Mouse (Mus musculus) kidney, postnatal 14 days (tissue): ENCODE data around the gene Cdh12.

Experiments used
- DNase-seq: peaks from one replicate; pipeline ENCODE4 v3.0.0; 2022; ENCODE audit warnings: mixed read lengths

The Cdh12 gene

GRCm38 (mm10) chr15:20711859-20712258, 262.8 kb downstream of the Cdh12 start:
- no peak for DNase-seq

- DNase-seq, result no peak
Observed at GRCm38 (mm10) chr15:20772289-20772688, 323.2 kb downstream of the Cdh12 start.

- no peak for DNase-seq
Observed at GRCm38 (mm10) chr15:20773423-20773822, 324.4 kb downstream of the Cdh12 start.

- DNase-seq, result no peak
Observed at GRCm38 (mm10) chr15:20796999-20797398, 347.9 kb downstream of the Cdh12 start.

- no peak for DNase-seq
Observed at GRCm38 (mm10) chr15:20798541-20798940, 349.5 kb downstream of the Cdh12 start.

GRCm38 (mm10) chr15:20835887-20836286, 386.8 kb downstream of the Cdh12 start:
- DNase-seq, result no peak

GRCm38 (mm10) chr15:20836991-20837390, 387.9 kb downstream of the Cdh12 start:
- no peak for DNase-seq

GRCm38 (mm10) chr15:20841479-20841878, 392.4 kb downstream of the Cdh12 start:
- DNase-seq, result no peak

GRCm38 (mm10) chr15:20863076-20863475, 414.0 kb downstream of the Cdh12 start:
- no peak for DNase-seq

GRCm38 (mm10) chr15:20872518-20872917, 423.5 kb downstream of the Cdh12 start:
- no peak for DNase-seq

- DNase-seq, result no peak
Observed at GRCm38 (mm10) chr15:20876993-20877392, 427.9 kb downstream of the Cdh12 start.

GRCm38 (mm10) chr15:20893471-20893870, 444.4 kb downstream of the Cdh12 start:
- DNase-seq, result no peak

- DNase-seq, result no peak
Observed at GRCm38 (mm10) chr15:20902568-20902967, 453.5 kb downstream of the Cdh12 start.

- DNase-seq, result no peak
Observed at GRCm38 (mm10) chr15:20928221-20928620, 479.2 kb downstream of the Cdh12 start.

GRCm38 (mm10) chr15:20944000-20944399, 494.9 kb downstream of the Cdh12 start:
- DNase-seq, result no peak

- DNase-seq, result no peak
Observed at GRCm38 (mm10) chr15:20967463-20967862, 518.4 kb downstream of the Cdh12 start.

GRCm38 (mm10) chr15:20971041-20971440, 522.0 kb downstream of the Cdh12 start:
- no peak for DNase-seq

- no peak for DNase-seq
Observed at GRCm38 (mm10) chr15:21000541-21000940, 551.5 kb downstream of the Cdh12 start.

- no peak for DNase-seq
Observed at GRCm38 (mm10) chr15:21007931-21008330, 558.9 kb downstream of the Cdh12 start.

- no peak for DNase-seq
Observed at GRCm38 (mm10) chr15:21008487-21008886, 559.4 kb downstream of the Cdh12 start.

GRCm38 (mm10) chr15:21008969-21009368, 559.9 kb downstream of the Cdh12 start:
- DNase-seq, result no peak

GRCm38 (mm10) chr15:21063683-21064082, 614.6 kb downstream of the Cdh12 start:
- DNase-seq, result no peak

- no peak for DNase-seq
Observed at GRCm38 (mm10) chr15:21069264-21069663, 620.2 kb downstream of the Cdh12 start.

GRCm38 (mm10) chr15:21092824-21093223, 643.8 kb downstream of the Cdh12 start:
- no peak for DNase-seq

GRCm38 (mm10) chr15:21109009-21109841, 660.2 kb downstream of the Cdh12 start:
- DNase-seq, result no peak
